Mouse (Mus musculus): ENCODE data around the gene Zfp775. TPM values are rescaled to one million over a fixed set of nuclear protein-coding genes. Genes with fewer than 3 reads are reported as not detected.

Gene Zfp775
- polyA plus RNA-seq, 1 experiment, result 5.6 TPM

DNA sequence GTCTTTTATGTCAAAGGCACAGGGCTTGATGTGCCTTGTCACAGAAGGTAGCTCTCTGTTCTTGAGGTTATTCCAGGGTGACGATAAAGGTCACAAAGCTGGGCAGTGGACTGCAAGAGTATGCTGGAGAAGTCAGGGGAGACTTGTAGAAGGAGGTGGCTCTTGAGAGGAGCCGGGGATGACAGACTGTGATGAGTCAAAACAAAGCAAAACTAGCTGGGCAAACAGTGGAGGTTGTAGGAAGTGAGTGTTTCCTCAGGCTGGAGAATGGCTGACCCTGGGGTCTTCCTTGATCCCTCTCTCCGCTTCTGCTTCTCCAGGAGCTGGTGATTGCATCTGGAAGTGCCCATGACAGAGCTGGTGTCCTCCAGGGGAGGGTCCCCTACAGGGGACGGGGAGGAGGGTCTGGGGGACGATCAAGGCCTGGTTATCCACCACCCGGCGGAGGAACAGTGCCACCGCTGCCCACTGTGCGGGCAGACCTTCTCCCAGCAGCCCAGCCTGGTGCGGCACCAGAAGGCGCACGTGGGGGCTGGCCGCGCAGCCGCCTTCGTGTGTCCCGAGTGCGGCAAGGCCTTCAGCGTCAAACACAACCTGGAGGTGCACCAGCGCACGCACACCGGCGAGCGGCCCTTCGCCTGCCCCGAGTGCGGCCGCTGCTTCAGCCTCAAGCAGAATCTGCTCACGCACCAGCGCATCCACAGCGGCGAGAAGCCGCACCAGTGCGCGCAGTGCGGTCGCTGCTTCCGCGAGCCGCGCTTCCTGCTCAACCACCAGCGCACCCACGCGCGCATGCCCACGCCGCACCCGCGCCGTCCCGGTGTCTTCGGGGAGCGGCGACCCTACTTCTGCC, 27.2 kb downstream of the Zfp775 start:
- no peak for DNase-seq (ENCODE audit: low read depth)

DNA sequence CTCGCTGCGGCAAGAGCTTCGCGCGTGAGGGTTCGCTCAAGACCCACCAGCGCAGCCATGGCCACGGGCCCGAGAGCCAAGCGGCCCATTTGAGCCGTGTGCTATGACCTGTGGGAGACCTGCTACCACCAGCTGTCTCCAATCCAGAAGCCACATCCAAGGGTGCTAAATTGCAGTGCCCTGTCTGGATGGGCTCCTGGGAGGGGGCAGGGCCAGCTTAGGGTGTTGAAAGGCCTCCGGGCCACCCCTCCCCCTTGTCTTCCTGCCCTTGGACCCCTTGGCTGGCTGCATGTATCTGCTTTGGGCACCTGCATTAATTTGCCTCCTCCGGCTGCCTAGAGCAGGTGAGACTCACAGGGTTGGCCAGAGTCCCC, 27.8 kb downstream of the Zfp775 start:
- DNase-seq (ENCODE audit: low read depth), result no peak

DNA sequence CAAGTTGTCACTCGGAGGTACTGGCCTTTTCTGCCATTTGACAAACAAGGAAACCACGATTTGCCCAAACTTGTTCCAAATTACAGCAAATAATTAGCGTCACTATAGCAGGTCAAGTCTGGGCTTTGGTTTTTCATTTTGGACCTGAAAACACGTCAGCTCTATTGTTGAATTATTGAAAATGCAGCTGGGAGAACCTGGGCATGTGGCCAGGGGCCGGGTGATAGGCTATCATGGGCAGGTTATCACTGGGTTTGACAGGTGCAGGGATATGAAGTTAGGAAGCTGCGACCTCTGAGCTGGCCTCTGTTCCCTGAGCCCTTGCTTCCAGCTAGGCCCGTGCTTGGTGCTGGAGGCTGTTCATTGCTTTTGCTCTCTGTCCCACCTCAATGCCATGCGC, 29.0 kb downstream of the Zfp775 start:
- DNase-seq (ENCODE audit: low read depth), result no peak

DNA sequence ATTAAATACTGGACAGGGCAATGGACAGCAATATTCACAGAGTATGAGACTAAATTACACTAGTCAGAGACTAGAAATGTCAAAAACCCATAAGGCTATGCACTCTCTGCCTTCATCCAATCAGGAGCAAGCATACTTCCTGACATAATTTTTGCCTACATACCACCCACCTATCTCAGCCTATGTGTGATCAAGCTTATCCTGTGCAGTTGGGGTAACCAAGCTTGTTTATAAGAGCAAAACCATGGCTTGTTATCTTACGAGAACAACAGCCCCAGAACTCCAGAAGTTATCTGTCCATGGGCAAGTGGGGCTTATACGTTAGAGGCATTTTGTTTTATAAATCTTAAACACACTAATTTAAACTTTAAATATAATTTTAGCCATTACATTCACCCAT, 33.2 kb downstream of the Zfp775 start:
- DNase-seq (ENCODE audit: low read depth), result no peak

DNA sequence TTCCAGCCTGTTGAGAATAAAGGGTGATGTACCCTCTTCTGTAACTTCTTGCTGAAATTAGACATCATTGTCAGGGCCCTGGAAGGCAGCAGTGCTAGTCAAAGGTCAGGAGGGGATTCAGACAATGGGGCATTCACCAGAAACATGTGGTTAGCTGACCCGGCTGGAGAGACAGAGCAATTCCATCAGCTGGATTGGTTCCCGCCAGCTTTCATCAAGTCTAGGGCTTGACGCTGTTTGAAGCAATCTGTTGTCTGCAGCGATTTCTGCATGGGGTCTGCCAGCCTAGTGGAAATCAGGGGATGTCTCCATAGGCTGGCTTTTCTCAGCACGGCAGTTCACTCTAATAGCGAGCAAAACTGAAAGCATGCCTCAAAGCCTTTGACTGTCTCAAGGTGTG, 34.7 kb downstream of the Zfp775 start:
- DNase-seq (ENCODE audit: low read depth), result no peak

DNA sequence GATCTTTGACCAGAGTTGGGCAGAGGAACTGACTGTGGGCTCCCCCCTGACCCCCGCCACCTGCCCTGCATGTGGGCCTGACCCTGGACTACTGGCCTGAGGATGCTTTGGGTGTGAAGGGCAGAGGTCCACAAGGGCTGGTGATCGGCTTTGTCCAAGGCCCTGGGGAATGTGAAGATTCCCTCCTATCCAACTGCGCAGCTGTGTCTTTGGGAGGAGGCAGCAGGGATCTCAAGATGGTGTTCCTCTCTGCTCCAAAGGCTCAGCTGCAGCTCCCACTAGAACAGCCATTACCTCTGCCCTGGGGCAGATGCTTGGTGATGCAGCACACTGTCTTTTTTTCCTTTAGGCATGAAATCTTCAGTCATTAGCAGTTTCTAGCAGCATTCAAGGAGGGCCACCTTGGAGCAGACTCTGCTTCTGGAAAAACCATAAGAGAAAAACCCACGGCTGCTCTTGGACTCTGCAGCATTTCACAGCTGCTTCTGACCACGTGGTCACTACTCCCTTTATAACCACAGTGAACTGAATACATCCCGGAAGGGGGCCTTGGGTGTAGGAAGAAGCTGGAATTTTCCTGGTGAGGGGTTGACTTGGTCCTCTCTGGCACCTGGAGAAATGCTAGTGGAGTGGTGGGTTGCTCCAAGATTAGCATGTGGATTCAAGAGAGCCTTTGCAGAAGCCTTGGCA, 36.1 kb downstream of the Zfp775 start:
- DNase-seq (ENCODE audit: low read depth), result no peak

DNA sequence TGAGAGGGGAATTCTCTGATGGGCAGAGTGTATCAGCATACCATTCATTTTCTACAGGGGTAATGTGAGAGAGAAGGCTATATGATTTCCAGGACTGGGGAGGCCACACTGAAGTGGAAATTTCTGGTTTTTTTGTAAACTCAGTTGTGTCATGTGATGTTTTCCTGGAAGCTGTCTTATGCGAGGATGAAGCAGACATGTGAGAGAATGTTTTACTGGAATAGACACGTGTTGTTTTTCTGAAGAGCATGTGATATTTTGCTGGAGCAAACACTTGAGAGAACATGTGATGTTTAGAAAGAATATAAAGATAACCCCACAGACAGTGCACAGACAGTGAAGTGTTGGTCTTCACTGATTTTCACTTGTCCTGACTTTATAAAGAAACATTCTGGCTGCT, 36.7 kb downstream of the Zfp775 start:
- no peak for DNase-seq (ENCODE audit: low read depth)

DNA sequence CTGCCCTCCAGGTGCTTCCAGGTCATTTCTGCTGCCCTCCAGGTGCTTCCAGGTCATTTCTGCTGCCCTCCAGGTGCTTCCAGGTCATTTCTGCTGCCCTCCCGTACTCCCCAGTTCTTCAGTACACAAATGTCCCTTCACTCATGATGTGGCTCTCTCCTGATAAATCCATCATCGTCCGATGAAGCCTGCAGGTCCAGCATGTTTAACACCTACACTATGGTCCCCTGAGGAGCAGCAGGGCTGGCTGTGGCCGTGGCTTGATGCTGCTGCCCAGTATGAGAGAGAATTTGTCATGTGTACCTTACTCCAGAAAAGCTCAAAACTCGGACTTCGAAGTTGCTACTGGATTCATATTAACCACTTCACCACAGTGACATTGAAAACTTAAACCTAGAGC, 39.5 kb downstream of the Zfp775 start:
- no peak for DNase-seq (ENCODE audit: low read depth)

DNA sequence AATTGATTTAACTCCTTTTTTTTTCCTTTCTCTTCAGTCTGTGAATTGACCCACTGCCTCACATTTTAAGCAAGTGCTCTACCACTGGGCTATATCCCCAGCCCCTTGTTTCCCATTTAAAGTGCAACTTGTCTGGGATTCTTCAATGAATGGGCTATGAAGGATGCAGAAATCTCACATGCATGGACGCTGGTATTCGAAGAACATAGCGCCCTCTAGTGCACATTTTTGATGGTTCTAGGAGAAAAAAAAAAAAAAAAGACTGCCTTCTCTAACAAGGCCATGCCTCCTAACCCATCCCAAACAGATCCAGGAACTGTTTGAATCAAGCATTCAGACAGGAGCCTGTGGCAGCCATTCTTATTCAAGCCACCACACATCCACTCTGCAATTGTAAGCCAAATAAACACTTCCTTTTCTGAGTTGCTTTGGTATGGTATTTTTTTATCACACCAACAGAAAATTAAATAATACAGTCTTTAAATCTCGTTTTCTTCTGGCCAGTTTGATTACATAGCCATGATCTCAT, 41.0 kb downstream of the Zfp775 start:
- DNase-seq (ENCODE audit: low read depth), result no peak

DNA sequence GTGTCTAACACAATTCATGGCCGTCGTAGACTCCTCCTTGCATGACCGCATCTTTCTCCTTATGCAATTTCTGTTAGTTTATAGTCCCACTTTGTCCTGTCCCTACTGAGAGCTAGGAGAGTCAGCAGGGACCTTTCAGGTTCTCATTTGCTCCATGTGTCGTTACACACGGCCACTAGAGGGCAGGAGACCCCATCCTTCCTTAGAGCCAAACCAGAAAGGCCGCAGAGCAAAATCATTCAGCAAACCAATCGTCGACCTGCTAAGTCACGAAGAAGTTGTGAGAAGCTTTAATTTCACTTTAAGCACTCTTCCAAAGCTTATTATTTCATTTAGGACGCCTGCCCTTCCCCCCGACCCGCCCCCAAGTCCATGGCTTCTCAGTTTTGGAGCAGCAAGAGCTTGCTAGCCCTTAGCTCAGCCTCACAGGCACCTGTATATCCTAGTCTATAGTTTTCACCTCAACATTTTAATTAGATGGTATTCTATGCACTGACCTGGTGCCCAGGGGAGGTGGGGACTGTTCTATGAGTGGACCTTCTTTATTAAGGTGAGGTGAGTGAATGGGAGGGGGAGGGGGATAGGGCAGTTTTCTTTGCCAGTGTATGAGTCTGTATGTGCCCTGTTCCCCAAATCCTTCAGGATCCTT, 43.9 kb downstream of the Zfp775 start:
- no peak for DNase-seq (ENCODE audit: low read depth)

DNA sequence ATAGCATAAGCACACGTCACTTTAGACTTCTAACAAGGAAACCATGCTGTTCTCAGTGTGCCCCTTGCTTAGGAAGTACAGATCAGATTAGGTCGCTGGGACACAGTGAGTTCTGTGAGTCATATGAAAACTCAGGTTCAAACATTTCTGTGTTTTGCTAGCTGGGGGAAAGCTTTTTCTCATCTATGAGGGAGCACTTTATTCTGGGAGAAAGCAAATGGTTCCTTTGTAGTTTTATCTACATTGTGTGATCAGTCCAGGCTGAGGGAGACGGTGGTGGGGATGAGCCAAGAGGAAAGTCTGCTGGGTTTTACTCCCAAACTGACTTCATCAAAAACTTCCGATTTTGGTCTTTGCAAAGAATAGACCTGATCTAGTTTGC, 44.4 kb downstream of the Zfp775 start:
- DNase-seq (ENCODE audit: low read depth), result no peak

DNA sequence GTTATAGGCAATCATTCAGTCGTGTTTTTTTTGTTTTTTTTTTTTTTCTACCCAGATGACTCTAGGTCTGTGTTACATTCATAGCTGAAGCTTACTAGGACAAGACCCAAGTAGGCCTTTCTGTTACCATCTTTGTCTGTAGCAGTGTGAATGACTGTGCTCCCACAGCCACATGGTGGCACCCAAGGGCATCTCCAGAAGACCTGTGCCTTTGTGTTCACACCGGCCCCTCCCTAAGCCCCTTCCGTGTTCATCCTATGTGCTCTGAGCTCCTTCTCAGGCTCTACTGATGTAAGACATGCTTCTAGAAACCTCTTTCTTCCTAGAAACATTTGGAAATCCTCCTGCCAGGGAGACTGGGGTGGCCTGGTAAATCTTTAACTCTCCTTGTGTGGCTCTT, 45.1 kb downstream of the Zfp775 start, which contains the start of gene Gimap8:
Gene Gimap8 (plus strand): TSS at position 240 of the 400 bp plus-strand sequence.
- no peak for DNase-seq (ENCODE audit: low read depth)

DNA sequence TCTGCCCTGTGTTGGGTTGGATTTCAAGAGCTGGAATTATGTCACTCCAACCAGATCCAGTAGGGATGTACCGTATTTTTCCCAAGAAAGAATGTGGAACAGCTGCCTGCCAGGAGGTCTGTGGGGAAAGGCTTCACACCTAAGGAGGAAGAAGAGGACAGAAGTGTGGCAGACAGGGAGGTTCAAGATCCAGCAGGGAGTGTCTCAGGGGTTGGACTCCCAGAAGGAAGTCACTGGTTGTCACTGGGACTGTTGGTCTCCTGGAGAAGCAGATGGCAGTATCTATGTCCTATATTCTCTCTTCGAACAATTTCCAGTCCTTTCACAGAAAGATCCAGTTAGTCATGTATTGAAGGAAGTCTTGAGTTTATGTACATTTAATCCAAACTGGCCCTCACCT, 45.7 kb downstream of the Zfp775 start:
- DNase-seq (ENCODE audit: low read depth), result no peak

DNA sequence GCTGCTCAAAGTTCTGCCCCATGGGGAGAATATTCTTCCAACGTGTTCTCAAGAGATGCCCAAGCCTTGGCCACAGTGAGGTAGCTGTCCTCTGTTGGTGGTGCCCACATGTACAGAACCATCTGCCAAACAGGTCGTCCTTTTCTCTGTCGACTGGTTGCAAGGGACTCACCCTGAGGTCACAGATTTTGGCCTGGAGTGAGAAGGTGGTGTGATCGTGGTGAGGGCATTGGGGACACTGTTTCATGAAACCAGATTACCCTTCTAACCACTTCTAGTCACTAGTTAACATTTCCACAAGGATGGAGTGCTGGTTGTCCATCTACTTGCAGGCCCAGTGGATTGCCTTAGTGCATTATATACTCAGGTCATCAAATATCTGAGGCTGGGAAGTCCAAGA, 46.9 kb downstream of the Zfp775 start:
- no peak for DNase-seq (ENCODE audit: low read depth)

DNA sequence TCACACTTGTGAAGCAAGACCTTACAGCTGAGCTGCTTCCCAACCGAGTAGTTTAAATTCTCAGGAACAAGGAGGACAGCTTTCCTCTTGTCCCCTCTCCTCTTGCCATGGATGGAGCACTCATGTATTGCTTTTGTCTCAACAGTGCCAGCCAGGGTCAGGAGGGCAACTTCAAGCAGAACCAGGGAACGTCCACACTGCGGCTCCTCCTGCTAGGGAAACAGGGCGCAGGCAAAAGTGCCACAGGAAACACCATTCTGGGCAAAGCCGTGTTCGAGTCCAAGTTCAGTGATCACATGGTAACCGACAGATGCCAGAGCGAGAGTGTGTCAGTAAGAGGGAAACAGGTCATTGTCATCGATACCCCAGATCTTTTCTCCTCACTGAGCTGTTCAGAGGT, 48.2 kb downstream of the Zfp775 start:
- DNase-seq (ENCODE audit: low read depth), result no peak

DNA sequence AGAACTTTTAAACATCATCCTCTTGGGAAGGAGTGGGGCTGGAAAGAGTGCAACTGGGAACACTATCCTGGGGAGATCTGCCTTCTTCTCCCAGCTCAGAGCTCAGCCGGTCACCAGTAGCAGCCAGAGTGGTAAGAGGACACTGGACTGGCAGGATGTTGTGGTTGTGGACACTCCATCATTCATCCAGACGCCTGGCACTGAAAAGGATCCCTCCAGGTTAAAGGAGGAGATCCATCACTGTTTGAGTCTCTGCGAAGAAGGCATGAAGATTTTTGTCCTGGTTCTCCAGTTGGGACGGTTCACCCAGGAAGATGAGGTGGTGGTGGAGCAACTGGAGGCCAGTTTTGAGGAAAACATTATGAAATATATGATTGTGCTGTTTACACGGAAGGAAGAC, 56.9 kb downstream of the Zfp775 start:
- no peak for DNase-seq (ENCODE audit: low read depth)

DNA sequence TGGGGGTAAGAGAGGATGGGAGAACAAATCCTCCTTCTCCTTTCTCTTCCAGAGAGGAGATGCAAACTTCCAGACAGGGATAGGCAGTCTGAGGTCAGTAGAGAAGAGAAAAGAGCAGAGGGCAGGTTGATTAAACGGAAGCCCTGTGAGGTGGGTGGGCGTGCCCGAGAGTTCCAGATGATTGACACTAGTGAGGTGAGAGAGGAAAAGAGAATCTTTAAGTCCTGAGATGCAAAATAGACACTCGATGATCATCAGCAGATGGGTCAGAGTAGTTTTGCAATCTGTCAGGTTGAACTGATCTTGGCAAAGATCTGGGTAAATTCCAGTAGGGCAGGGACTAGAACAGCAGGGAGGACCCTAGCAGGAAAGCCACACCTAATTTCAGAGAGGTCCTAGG, 62.9 kb downstream of the Zfp775 start:
- no peak for DNase-seq (ENCODE audit: low read depth)

DNA sequence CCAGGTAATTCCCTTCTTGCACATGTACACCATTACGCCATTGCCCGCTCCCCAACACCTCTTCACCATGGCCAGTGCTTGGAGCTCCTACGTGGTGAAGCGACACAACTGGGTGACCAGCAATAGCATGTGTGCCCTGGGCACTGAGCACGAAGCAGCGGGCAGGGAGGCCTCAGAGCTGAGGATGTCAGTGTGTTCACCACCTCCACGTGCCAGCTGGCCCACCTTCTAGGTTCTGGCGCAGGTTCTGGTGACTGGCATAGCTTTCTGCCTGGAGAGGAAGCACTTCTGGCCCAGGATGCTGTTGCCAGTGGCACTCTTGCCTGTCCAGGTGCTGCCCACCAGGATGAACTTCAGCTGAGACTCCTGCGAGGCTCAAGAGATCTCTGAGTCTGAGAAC, 63.6 kb downstream of the Zfp775 start:
- no peak for DNase-seq (ENCODE audit: low read depth)

DNA sequence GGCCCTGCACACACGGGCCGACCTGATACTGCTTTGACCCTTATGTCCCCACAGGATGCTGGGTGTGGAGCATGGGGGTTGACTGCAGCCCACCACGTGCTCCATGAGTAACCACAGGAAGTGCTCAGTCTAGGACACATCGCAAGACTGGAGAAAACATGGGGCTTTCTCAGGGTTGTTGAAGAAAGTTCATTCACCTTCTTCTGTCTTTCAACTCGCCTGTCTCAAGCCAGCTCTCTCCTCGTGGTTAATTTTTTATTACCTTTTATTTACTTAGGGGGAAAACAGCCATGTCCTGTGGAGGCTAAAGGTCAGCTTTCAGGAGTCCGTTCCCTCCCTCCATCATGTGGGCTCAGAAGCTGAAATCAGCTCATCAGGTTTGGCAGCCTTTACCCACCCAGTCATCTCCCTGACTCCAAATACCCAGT, 64.3 kb downstream of the Zfp775 start:
- no peak for DNase-seq (ENCODE audit: low read depth)

DNA sequence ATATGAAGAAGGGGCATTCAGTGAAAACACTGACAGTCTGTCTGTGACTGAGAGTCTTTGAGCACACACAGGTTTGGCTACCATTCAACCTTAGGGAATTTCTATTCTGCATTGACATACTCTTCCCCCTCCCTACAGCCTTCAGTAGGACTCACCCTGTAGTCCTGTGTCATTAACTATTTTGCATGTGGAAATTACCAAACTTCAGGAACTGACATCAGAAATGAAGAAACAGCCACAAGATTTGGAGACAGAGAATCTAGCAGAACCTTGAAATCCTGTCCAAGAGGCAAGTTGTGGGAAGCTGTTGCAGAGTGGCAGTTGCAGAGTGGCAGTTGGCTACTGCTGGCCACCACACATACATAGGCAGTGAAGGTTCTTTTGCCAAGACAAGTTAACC, 66.2 kb downstream of the Zfp775 start:
- DNase-seq (ENCODE audit: low read depth), result no peak

DNA sequence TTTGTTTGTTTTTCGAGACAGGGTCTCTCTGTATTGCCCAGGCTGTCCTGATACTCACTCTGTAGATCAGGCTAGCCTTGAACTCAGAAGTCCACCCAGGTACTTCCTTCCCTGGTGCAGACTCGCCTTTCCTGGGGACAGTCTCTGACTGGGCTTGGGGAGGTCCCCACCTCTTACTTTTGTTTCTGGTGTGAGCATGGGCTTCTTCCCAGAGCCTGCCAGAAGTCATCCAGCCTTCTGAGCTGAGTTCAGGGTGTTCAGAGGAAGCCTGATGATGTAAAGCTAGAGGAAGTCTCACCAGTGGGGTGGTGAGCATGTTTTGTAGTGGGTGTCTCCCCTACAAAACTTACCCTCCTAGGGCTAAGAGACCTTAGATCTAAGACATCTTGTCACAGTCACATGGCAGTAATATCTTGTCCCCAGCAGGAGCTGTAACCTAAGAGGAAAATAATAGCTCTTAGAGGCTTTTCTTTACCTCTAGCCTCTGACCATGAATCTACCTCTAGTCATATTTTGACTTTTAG, 67.6 kb downstream of the Zfp775 start:
- no peak for DNase-seq (ENCODE audit: low read depth)
